Mouse (Mus musculus) c-Kit-positive CD71-negative TER-119-negative erythroid progenitor cells, embryonic 14.5 days (primary cell): ENCODE measurements around the gene Jund.

Experiments used
- DNase-seq: peaks from one replicate; pipeline ENCODE4 v3.0.0-alpha.2; 2013; ENCODE audit warnings: low read depth

The Jund gene

GRCm38 (mm10) chr8:70726721-70727120 lies 28.0 kb downstream of the Jund start:
- DNase-seq, result no peak

- DNase-seq, result no peak
Observed at GRCm38 (mm10) chr8:70729808-70730475, 31.2 kb downstream of the Jund start.

- no peak for DNase-seq
Observed at GRCm38 (mm10) chr8:70730956-70731355, 32.2 kb downstream of the Jund start.

- DNase-seq, result no peak
Observed at GRCm38 (mm10) chr8:70737705-70738104, 39.0 kb downstream of the Jund start.

GRCm38 (mm10) chr8:70738211-70738610 lies 39.5 kb downstream of the Jund start:
- DNase-seq, result no peak

GRCm38 (mm10) chr8:70741661-70742060 lies 42.9 kb downstream of the Jund start:
- no peak for DNase-seq

- DNase-seq, result no peak
Observed at GRCm38 (mm10) chr8:70742176-70742575, 43.4 kb downstream of the Jund start.

DNA sequence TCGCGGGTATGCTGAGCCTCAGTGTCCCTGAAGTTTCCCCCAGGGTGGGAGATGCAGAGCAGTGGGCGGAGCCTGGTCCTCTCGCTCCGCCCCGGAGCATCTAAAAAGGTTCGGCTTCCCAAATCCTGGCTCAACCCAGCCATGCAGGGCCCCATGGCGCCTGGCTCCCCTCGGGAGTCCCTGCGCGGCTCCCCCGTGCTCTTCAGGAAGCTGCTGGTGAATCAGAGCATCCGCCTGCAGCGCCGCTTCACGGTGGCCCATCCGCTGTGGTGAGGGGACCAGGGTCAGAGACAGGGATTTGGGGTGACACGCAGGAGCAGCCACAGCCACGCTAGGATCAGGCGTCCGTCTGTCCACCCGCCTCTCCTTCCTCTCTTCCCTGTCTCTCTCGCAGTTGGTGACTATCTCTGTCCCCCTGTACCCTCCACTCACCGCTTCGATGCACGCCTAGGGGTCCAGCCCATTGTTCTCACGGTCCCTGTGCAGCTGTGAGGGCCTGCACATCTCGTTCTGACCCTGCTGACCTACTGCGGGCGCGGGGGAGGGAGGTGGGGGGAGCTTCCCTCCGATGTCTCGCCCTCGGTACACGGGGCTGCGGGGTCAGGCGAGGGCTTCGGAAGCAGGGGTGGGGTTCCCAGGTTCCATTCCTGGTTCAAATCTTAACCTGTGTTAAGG lies 44.4 kb downstream of the Jund start:
- no peak for DNase-seq

- DNase-seq, result no peak
Observed at GRCm38 (mm10) chr8:70743656-70744590, 45.2 kb downstream of the Jund start.

GRCm38 (mm10) chr8:70744806-70745205 lies 46.1 kb downstream of the Jund start:
- DNase-seq, result no peak

GRCm38 (mm10) chr8:70745691-70746220 lies 47.0 kb downstream of the Jund start:
- no peak for DNase-seq

GRCm38 (mm10) chr8:70746676-70747075 lies 47.9 kb downstream of the Jund start:
- no peak for DNase-seq

DNA sequence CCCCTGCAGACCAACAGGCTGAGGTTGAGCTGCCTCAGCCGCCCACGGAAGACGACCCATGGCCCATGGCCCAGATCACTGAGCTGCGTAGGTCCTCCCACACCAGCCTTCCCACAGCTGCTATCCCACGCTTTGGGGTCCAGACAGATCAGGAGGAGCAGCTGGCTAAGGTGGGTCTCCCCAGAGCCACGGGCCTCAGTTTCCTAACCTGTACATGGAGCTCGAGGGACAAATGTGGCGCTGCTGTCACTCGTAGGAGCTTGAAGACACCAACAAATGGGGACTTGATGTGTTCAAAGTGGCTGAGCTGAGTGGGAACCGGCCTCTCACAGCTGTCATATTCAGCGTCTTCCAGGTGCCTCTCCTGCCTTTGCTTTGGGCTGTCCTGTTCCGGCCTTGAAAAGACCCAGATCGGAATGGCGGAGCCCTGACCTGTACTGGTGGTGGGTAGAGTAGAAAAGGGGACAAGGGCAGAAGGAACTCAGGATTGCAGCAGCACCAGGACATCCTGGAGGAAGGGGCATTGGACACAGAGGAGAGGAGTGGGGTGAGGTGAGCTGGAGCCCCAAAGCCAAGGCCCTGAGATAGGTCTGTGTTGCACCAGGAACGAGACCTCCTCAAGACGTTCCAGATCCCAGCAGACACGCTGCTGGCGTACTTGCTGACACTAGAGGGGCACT lies 48.6 kb downstream of the Jund start:
- no peak for DNase-seq

GRCm38 (mm10) chr8:70748246-70749096 lies 49.7 kb downstream of the Jund start:
- no peak for DNase-seq

DNA sequence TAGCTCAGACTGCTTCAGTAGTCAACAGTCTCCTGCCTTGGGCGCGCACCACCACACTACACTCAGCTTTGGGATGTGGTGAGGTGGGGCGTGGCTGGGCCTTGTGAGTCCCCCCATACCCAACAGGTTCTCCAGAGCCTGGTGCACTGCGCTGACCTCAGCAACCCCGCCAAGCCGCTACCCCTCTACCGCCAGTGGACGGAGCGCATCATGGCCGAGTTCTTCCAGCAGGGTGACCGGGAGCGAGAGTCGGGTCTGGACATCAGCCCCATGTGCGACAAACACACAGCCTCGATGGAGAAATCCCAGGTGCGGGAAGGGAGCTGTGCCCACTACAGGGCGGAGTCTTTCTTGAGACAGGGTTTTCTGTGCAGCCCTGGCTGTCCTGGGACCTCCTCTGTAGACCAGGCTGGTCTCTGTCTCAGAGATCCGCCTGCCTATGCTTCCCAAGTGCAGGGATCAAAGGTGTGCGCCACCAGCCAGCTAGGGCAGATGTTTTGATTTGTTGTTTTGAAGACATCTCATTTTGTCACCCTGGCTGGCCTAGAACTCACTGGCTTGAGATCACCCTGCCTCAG lies 50.4 kb downstream of the Jund start:
- no peak for DNase-seq
